Mouse (Mus musculus): ENCODE data around the gene Atp5s.
A peak's percentile ranks its signal among the peaks of the same experiment; 100 is the strongest.

The Atp5s gene

GRCm38 (mm10) chr12:69724711-69725460, at the start of gene Atp5s, which contains the start of gene L2hgdh:
Gene Atp5s (plus strand): TSS chr12:69724950.
Gene L2hgdh (minus strand): TSS chr12:69724873.
- peak; percentile 96 for DNase-seq

- no peak for DNase-seq
Measured at GRCm38 (mm10) chr12:69676157-69676556, 48.6 kb upstream of the Atp5s start.

GRCm38 (mm10) chr12:69680635-69681565, 43.9 kb upstream of the Atp5s start:
- peak; percentile 32 for DNase-seq

GRCm38 (mm10) chr12:69681566-69682061, 43.1 kb upstream of the Atp5s start, which contains the start of gene Sos2:
Gene Sos2 (minus strand): TSS chr12:69681852.
- peak; percentile 69 for DNase-seq

GRCm38 (mm10) chr12:69682065-69682787, 42.5 kb upstream of the Atp5s start:
- DNase-seq = peak; percentile 78

- no peak for DNase-seq
Measured at GRCm38 (mm10) chr12:69682788-69683419, 41.8 kb upstream of the Atp5s start.

GRCm38 (mm10) chr12:69683537-69683936, 41.2 kb upstream of the Atp5s start:
- DNase-seq = peak; percentile 23

- no peak for DNase-seq
Measured at GRCm38 (mm10) chr12:69688368-69688767, 36.4 kb upstream of the Atp5s start.

GRCm38 (mm10) chr12:69689094-69689493, 35.7 kb upstream of the Atp5s start:
- DNase-seq = no peak

GRCm38 (mm10) chr12:69690714-69691113, 34.0 kb upstream of the Atp5s start:
- DNase-seq = no peak

- DNase-seq = no peak
Measured at GRCm38 (mm10) chr12:69693471-69693870, 31.3 kb upstream of the Atp5s start.

GRCm38 (mm10) chr12:69696746-69697145, 28.0 kb upstream of the Atp5s start:
- no peak for DNase-seq

- DNase-seq = no peak
Measured at GRCm38 (mm10) chr12:69698352-69698751, 26.4 kb upstream of the Atp5s start.

GRCm38 (mm10) chr12:69704799-69705458, 19.8 kb upstream of the Atp5s start:
- no peak for DNase-seq

- DNase-seq = no peak
Measured at GRCm38 (mm10) chr12:69713628-69714027, 11.1 kb upstream of the Atp5s start.

- no peak for DNase-seq
Measured at GRCm38 (mm10) chr12:69722857-69723256, 1.9 kb upstream of the Atp5s start.

GRCm38 (mm10) chr12:69723376-69723775, 1.4 kb upstream of the Atp5s start:
- no peak for DNase-seq

GRCm38 (mm10) chr12:69724018-69724710, 586 bp upstream of the Atp5s start:
- DNase-seq = no peak

- no peak for DNase-seq
Measured at GRCm38 (mm10) chr12:69729246-69729645, 4.5 kb downstream of the Atp5s start.

GRCm38 (mm10) chr12:69730306-69730705, 5.6 kb downstream of the Atp5s start:
- no peak for DNase-seq

- DNase-seq = no peak
Measured at GRCm38 (mm10) chr12:69732221-69732620, 7.5 kb downstream of the Atp5s start.

Data from right cerebral cortex, postnatal 25 days (tissue).